Mouse (Mus musculus) urinary bladder, postnatal 10 days (tissue): ENCODE results near the gene Nlgn1.
"Not testable (repeated sequence)": the region's sequence is repeated elsewhere in the genome, so short reads cannot be mapped to it uniquely, and the experiment has no call there.

ENCODE experiments used
- DNase-seq: peaks from one replicate; pipeline ENCODE4 v3.0.0; 2022; ENCODE audit warnings: low spot score

The Nlgn1 gene

DNA sequence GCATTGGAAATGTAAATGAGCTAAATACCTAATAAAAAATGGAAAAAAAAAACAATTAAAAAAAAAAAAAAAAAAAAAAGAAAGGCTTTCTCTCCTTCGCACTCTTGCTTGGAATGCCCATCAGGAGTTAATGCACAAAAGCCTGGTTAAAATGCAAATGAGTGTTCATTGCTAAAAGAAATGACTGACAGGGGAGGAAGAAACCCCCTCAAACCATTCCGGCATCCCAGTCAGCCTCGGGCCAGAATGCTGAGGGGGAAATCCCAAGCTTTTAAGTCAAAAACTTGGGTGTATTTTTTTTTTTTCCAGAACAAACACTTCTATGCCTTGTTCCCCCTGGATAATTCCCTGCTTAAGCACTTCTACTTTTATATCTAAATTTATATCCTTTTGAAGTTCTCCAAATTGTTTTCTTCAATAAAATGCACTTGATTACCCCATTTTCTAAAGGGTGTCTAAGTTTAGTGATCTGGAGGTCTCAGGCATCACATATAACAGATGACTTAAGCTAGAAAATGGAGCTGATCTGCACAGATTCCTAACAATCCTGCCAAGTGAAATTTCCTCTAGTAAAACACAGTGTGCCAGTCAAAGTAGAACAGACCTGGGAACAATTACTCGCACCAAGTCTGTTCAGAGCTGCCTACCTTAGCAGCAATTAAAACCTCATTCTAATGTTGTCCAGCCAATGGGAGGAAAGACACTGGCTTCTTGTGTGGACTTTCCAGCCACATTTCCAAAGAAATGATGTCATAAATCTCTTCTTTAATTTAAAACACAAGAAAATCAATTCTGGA, 686.2 kb downstream of the Nlgn1 start:
- no peak for DNase-seq

DNA sequence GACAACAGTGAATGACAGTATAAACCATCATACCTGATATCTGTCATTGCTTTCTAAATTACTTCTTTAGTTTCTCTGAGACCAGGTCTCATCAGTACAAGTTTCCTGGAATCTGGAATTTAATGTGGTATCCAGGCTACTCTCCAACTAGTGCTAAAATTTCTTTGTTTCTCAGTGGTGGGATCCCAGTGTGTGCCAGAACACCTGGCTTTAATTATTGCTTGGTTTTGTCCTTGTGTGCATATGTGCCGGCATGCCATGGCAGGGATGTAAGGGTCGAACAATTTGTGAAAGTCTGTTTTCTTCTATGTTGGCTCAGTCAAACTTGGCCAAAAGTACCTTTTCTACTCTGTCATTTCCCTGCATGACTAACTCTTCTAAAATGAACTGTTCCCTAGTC, 703.1 kb downstream of the Nlgn1 start:
- DNase-seq = no peak

DNA sequence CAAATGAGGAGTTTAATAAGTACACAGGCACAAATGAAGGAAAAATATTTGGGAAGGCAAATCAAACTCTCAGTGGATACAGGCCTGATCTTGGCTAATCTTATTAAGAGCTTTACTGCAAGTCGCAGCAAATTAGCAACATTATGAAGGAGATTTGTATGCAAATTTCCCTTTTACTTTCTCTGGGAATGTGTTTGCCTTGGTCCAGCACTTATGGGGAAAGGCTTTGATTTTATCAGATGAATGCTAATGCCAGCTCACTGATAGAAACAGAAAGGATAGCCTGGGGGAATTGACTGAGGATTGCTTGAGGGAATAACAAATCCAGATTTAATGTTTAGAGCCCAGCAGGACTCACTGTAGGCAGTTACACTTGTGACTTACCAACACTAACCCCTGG, 725.7 kb downstream of the Nlgn1 start:
- no peak for DNase-seq

DNA sequence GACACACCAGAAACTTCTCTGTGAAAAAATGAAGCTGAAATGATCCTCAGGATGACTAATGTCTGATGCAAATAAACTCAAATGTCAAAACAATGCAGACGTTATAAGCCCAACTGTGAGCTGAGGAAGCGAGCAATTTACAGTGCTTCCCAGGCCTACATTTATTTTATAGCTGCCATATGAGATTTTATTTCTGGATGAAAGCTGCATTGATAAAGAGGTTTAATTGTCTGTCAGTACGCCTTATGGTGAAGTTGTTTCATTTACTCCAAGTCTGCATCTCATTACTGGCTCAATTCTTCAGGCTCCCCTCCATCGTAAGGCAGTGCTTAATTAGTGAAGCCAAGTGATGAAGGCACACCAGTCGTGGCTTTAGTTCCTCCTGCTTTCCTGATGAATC, 734.7 kb downstream of the Nlgn1 start:
- no peak for DNase-seq

DNA sequence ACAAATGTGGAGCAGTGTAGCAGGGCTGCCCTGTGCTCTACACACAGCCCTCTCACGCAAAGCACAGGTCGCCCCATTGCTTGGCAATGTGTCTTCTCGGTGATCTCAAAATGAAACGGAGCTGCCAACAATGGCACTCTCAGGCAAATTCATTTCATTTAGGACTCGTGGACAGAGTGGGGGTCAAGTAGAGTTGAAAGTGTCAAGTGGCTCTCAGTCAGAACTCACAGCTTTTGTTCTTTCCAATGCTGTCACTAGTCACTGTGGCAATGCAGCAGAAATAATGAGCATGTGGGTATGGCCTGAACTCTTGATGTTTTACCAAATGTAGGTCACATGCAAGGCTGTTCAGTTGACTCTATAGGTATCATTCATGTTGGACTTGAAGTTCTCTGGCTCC, 756.7 kb downstream of the Nlgn1 start:
- no peak for DNase-seq

DNA sequence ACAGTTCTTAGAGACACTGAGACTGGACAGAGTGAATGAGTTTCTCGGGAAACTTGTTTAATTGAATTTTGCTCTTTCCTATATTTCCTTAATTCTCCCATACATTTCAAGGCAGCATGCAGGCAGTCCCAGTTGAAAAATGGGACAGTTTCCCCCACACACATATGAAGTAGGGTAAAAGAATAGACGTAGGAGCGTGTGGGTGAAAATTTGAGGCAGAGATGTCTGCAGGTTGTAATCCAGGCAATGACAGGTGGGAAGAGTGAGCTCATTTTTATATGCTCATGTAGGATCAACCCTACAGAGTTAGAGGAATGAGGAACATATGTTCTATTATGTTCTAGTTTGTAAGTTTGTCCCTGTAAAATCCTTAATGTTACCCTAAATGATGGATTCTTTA, 757.4 kb downstream of the Nlgn1 start:
- DNase-seq = no peak

DNA sequence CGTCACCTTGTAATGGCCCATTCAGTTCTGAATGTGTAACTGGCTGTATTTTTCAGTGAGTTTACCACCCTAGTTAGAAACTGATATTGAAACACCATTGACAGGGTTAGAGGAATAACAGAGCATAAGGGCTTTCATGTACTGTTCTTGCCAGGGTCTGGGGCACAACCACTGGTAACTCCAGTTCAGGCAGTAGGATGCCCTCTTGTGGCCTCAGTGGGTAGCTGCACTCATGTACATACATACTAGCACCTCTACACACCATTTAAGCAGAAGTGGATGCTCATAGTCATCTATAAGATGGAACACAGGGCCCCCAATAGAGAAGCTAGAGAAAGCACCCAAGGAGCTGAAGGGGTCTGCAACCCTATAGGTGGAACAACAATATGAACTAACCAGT, 773.7 kb downstream of the Nlgn1 start:
- not testable (repeated sequence) for DNase-seq

DNA sequence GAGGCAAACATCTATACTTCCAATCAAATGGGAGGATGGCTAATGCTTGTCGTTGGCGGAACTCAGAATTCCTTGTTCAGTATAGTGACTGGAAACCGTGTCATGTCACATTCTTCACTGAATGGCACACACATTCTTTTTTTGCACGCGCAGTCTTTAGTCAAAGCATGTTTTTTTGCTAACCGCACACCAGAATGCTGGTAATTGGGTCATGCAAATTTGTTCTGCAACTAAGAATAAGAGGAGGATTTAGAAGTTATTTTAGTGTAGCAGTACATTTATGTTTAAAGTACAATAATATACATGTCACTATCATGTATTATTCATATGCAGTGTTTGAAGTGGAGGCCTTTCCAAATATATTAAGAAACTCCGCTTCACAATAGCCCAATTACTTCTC, 783.2 kb downstream of the Nlgn1 start:
- not testable (repeated sequence) for DNase-seq

DNA sequence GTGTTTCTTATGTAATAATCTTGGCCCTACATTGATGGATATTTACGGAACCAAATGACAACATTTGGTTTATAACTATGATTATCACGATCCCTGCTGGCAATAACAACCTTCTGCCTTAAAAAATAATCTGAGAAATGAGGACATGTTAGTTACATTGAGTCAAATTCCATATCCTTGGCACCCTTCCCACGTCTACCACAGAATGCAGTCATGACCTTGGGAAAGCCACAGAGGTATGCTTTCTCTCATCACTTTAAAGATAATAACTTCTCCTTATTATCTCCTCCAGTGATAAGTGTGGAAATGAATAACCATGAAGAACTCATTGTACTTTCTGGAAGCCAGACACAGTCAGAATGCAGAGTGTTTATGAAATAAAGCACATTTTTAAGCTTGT, 808.0 kb downstream of the Nlgn1 start:
- DNase-seq = not testable (repeated sequence)

DNA sequence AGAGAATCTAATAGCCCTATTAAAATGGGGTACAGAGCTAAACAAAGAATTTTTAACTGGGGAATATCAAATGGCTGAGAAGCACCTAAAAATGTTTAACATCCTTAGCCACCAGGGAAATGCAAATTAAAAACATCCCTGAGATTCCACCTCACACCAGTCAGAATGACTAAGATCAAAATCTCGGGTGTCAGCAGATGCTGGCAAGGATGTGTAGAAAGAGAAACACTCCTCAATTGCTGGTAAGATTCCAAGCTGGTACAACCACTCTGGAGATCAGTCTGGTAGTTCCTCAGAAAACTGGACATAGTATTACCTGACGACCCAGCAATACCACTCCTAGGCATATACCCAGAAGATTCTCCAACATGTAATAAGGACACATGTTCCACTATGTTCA, 869.2 kb downstream of the Nlgn1 start:
- DNase-seq = no peak

DNA sequence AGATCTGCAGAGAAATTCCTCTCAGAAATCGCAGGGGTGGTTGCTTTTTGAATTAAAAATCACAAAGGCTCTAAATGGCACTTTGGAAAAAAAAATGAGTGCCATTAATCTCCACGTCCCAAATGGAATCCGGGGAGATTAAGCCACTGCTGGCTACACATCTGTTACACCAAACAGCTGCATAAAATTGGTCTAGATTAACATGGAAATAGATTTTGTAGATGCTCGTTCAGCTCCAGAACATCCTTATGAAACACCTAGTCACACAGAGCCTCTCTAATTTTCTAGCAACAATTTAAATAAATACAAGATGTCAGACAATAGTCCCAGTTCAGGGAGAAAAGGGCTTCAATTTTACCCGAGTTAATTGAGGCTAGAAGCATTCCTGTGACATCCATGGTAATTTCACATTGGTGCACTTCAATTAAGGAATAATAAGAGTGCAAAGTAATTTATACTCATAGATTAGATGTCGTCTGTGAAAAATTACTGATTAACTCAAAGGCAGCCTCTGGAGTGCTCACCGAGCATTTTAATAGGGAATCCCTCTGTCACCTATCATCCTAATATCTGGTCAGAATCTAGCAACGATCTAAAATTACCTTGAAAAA, 875.9 kb downstream of the Nlgn1 start:
- DNase-seq = no peak

DNA sequence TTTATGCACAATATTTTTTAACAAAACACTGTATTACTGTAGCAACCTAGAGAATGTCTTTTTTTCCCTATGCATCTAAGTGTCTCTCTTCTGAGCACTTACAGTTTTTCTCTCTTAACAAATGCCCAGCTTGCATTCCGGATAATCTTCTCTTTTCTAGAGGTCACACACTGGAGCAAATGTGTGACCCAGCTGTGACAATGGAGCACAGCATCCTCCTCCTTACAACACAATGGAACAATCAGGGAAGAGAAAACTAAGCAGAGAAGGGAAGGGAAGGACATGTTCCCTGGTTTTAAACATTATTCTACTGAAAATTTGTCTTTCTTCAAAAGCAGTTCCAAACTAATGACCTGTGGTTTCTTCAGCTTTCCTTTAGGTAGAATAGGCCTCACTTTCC, 879.9 kb downstream of the Nlgn1 start:
- DNase-seq = no peak

DNA sequence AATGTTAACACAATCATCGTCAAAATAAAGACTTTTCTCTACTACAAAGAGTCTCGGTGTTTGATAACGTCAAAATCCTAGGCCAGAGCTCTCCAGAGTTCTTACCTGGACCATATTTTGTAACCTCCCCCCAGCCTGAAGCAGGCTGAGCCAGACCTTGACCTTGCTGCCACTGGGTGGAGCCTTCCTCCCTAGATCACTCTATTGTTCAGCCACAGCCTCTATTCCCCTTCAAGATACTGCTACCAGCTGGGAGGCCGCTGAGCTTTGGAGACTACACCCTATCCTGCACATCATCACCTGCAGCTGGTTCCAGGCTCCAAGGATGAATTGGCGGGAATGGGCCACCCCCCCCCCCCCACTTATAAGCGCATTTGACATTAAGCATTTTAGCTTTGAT, 881.8 kb downstream of the Nlgn1 start:
- DNase-seq = no peak

DNA sequence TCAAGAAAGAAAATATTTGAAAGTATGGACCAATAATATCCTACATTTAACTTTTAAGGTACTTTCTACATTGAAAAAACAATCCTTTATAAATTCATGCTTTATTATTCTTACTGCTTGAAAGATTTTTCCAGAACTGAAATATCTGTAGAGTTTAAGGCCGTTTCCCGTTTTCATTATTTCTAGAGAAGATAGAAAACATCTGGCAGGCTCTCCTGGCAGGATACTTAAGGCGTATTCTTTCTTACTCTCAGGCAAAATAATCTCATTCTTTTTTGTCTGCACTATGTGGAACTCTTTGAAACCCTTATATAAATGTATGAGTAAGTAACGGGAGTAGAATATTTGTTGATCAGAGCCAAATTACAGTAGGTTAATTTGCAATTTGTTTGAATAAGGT, 882.9 kb downstream of the Nlgn1 start:
- DNase-seq = no peak

DNA sequence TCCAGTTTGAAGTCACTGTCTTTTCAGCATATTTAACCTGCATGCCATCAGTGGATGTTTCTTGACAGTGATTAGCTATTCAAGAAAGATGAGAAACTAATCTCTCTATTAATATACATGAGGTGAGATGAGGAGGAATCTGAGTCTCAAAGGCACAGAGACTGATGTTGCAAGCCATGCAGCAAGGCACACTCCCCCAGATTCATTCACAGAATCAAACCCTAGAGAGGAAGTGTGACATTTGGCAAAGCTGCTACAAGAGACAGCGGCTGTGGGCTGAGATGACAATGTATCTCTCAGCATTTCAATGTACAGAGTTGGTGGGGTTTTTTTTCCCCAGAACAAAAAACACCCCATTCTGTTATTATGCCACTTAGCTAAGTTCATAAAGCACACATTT, 885.1 kb downstream of the Nlgn1 start:
- DNase-seq = no peak

DNA sequence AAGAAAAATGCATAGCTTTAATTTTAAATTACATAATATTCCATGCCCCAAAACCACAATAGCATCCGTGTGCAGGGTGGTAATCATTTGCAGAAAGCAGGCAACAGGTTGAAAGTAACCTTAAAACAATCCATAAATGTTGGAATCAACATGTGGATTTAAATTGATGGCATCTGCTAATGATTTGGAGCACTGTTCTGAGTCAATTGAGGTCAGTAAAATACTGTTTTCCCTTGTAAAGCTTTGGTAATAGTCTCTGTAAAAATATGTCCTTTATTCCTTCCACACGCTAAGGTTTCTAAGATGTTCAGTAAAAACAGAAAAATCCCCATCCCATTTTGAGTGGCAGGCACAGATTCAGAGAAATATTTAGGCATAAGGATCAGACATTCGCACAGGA, 888.6 kb downstream of the Nlgn1 start:
- DNase-seq = no peak

DNA sequence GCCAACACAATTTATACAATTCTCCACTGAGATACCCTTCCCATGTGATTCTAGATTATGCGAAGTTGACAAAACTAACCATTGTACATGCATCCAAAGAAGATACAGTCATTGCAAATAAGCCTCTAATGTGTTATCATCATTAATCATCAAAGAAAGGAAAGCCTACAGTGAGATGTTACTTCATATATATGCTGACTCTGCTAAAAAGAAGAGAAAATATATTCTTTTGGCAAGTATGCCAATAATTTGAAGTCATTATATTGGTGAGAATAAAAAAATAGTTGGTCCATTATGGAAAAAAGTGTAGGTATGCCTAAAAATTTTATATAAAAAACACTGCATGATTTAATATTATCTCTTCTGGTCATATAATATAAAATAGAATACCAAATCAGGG, 889.6 kb downstream of the Nlgn1 start:
- DNase-seq = no peak

DNA sequence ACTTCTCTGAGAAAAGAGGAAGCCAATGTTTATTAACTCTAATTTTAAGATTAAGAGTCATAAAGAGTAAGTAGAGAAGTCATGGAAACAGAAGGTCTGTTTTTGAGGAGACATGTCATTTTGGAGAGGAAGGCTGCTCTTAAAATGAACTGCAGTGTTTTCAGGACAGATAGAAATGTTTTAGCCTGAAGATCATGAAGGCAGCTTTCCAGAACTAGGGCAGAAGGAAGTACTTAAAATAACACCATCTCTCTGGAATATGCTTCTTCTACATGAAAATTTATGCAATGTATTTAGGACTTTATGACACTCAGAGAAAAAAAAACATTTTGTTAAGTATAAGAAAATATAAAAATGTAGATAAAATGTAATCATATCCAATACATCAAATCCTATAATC, 905.3 kb downstream of the Nlgn1 start:
- DNase-seq = no peak

DNA sequence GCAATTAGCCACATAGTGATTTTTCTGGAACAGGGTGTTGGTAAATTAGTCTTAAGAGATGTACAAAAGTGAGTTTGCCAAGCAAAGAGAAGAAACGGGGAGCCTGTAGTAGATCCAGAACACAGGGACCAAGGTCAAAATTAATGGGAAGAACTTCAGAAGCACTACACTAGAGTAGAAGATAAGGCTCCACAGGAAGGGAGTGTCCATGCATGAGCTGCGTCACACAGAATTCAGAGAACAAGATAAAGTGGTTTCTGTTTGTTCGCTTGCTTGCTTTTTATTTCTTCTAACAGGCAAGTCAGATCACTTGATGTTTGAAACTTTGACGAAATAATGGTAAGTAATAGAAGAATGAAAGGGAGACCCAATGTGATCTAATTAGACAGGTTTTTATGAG, 920.3 kb downstream of the Nlgn1 start:
- no peak for DNase-seq
